Mouse (Mus musculus): ENCODE results near the gene Scrg1. TPM values are rescaled to one million over a fixed set of nuclear protein-coding genes. Genes with fewer than 3 reads are reported as not detected.
"Not testable (repeated sequence)": the region's sequence is repeated elsewhere in the genome, so short reads cannot be mapped to it uniquely, and the experiment has no call there.

Scrg1 gene
- total and polyA plus RNA-seq, 3 experiments, result not detected

GRCm38 (mm10) chr8:57445901-57446300 lies 9.8 kb upstream of the Scrg1 start:
- not testable (repeated sequence) for H3K9me3 ChIP-seq (replicated peaks; ENCODE audit: insufficient read depth, low read length); H3K4me3 ChIP-seq (ENCODE audit: control insufficient read depth in 1 of 2, insufficient read depth in 1 of 2, low read depth in 2 of 2, low read length in 2 of 2); H3K4me1 ChIP-seq (ENCODE audit: control insufficient read depth in 1 of 2, insufficient read depth in 2 of 2, low read length in 2 of 2); H3K9ac ChIP-seq (ENCODE audit: control insufficient read depth, low read depth, low read length, poor library complexity, severe bottlenecking); H3K27ac ChIP-seq (ENCODE audit: control insufficient read depth, low read depth, low read length); H3K79me2 ChIP-seq (ENCODE audit: control insufficient read depth, insufficient read depth, low read length, poor library complexity); DNase-seq (ENCODE audit: low read depth, low spot score); H3K27me3 ChIP-seq (ENCODE audit: control insufficient read depth in 1 of 2, insufficient read depth in 2 of 2, low read length in 2 of 2); H3K36me3 ChIP-seq (ENCODE audit: control insufficient read depth in 1 of 2, insufficient read depth in 2 of 2, low read length in 2 of 2)

DNA sequence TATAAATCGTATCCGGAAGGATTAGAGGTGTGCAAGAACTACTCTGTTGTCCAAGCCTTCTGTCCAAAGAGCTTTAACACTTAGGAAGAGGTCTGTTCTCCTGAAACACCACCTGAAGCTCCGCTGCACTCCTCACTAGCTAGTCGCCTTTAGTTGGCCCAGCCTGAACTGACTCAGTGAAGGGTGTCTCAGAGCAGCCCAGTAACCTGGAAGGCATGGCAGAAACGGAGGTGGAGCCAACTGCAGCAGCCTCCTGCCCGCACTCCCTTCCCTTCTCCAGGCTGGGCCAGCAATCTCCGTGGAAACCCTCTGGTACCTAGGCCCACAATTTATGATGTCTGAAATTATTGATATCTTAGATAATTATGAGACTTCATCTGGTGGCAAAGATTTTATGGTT lies 5.0 kb upstream of the Scrg1 start:
- no peaks in the 10 kb centered on the region for H3K36me3 ChIP-seq (ENCODE audit: control insufficient read depth in 1 of 2, insufficient read depth in 2 of 2, low read length in 2 of 2)
- DNase-seq (ENCODE audit: low read depth, low spot score), result no peak
- TF ChIP-seq CHD1 (IDR thresholded peaks at IDR 0.05; ENCODE audit: low read depth, low read length), result no peak
- no peak for TF ChIP-seq NELFE (IDR thresholded peaks at IDR 0.05; ENCODE audit: low read depth, low read length)
- TF ChIP-seq MAFK (IDR thresholded peaks at IDR 0.05; ENCODE audit: borderline replicate concordance, low read depth, low read length), result no peak
- TF ChIP-seq KAT2A (conservative IDR thresholded peaks at IDR 0.05; ENCODE audit: low read depth, low read length), result no peak
- TF ChIP-seq TCF12 (IDR thresholded peaks at IDR 0.05; ENCODE audit: low read depth, low read length), result no peak
- no peak for TF ChIP-seq HCFC1 (IDR thresholded peaks at IDR 0.05; ENCODE audit: low read depth, low read length)
- TF ChIP-seq EP300 (IDR thresholded peaks at IDR 0.05; ENCODE audit: low read depth in 1 of 2, low read length in 2 of 2), result no peak
- no peak for TF ChIP-seq MEF2A (IDR thresholded peaks at IDR 0.05; ENCODE audit: extremely low read depth, insufficient replicate concordance, low read depth, low read length, poor library complexity, severe bottlenecking)
- no peak for TF ChIP-seq CTCF (IDR thresholded peaks at IDR 0.05 in 2 of 3, conservative IDR thresholded peaks at IDR 0.05 in 1 of 3; ENCODE audit: control insufficient read depth in 1 of 3, insufficient read depth in 1 of 3, low read depth in 2 of 3, low read length in 3 of 3, poor library complexity in 1 of 3, severe bottlenecking in 1 of 3)
- TF ChIP-seq GABPA (IDR thresholded peaks at IDR 0.05; ENCODE audit: low read depth, low read length), result no peak
- TF ChIP-seq ZKSCAN1 (IDR thresholded peaks at IDR 0.05; ENCODE audit: low read depth, low read length), result no peak
- no peak for TF ChIP-seq SIN3A (IDR thresholded peaks at IDR 0.05; ENCODE audit: low read length)
- TF ChIP-seq GATA1 (IDR thresholded peaks at IDR 0.05; ENCODE audit: low read depth, low read length), result no peak
- no peak for TF ChIP-seq MYB (IDR thresholded peaks at IDR 0.05; ENCODE audit: low read depth, low read length)
- no peak for TF ChIP-seq MYC (IDR thresholded peaks at IDR 0.05; ENCODE audit: low read depth, low read length)
- no peak for TF ChIP-seq POLR2AphosphoS5 (IDR thresholded peaks at IDR 0.05; ENCODE audit: borderline replicate concordance, low read depth, low read length)
- TF ChIP-seq ZMIZ1 (IDR thresholded peaks at IDR 0.05; ENCODE audit: low read depth, low read length), result no peak
- no peak for TF ChIP-seq BHLHE40 (IDR thresholded peaks at IDR 0.05; ENCODE audit: borderline replicate concordance, low read depth, low read length)
- TF ChIP-seq TBP (IDR thresholded peaks at IDR 0.05; ENCODE audit: low read depth, low read length), result no peak
- TF ChIP-seq NRF1 (IDR thresholded peaks at IDR 0.05; ENCODE audit: insufficient read depth, low read depth, low read length, poor library complexity, severe bottlenecking), result no peak
- no peaks in the 10 kb centered on the region for H3K9me3 ChIP-seq (replicated peaks; ENCODE audit: insufficient read depth, low read length)
- no peaks in the 10 kb centered on the region for H3K79me2 ChIP-seq (ENCODE audit: control insufficient read depth, insufficient read depth, low read length, poor library complexity)
- no peak overlapping the region for H3K27ac ChIP-seq (ENCODE audit: control insufficient read depth, low read depth, low read length)
- H3K4me3 ChIP-seq (ENCODE audit: control insufficient read depth in 1 of 2, insufficient read depth in 1 of 2, low read depth in 2 of 2, low read length in 2 of 2), result no peak overlapping the region
- peaks cover 0 to under 1% of the 10 kb centered on the region in 2 experiments; a peak in 3 of 4 replicates for H3K27me3 ChIP-seq (ENCODE audit: control insufficient read depth in 1 of 2, insufficient read depth in 2 of 2, low read length in 2 of 2)
- H3K9ac ChIP-seq (ENCODE audit: control insufficient read depth, low read depth, low read length, poor library complexity, severe bottlenecking), result no peak overlapping the region
- no peaks in the 10 kb centered on the region for H3K4me1 ChIP-seq (ENCODE audit: control insufficient read depth in 1 of 2, insufficient read depth in 2 of 2, low read length in 2 of 2)
